Mouse (Mus musculus): ENCODE data around the gene Mob2. TPM values are rescaled to one million over a fixed set of nuclear protein-coding genes. Genes with fewer than 3 reads are reported as not detected.

Gene Mob2
- 74.7 and 80.1 TPM in 2 replicates for polyA plus RNA-seq (2015; fragmentation: Nextera tagmentation; extraction: Ambion mirVana)

- H3K27ac ChIP-seq, result peak within 1 kb of the TSS; percentile 70
- WGBS, result under 1% methylated on average over 49 of the region's 49 CpGs
Measured at GRCm38 (mm10) chr7:142060931-142061565, at the start of gene Mob2. Gene Mob2, minus strand, starts transcription at chr7:142061065.

GRCm38 (mm10) chr7:142104747-142105146 lies 43.9 kb upstream of the Mob2 start:
- Histone ChIP-seq H3K4me1 (no peaks in the 10 kb centered on the region), H3K36me3 (no peaks in the 10 kb centered on the region)
- WGBS, result 46% methylated on average over 5 of the region's 5 CpGs

More at GRCm38 (mm10) chr7:142060931-142061565, at the start of gene Mob2:
- no peaks in the 10 kb centered on the region for H3K9me3 ChIP-seq
- H3K4me3 ChIP-seq, result peak within 1 kb of the TSS; percentile 79
- peak within 1 kb of the TSS; percentile 92 for H3K9ac ChIP-seq
- peak; percentile 94 for ATAC-seq (ENCODE audit: borderline replicate concordance, extremely low read depth, low FRiP score, low TSS enrichment)
- H3K4me2 ChIP-seq, result peak within 1 kb of the TSS; percentile 76
- 0 out of 2 replicates have a peak, but pooled peaks cover 2% of the 10 kb centered on the region for H3K36me3 ChIP-seq
- H3K4me1 ChIP-seq, result peaks cover 23% of the 10 kb centered on the region
- H3K27me3 ChIP-seq, result no peaks in the 10 kb centered on the region; the same call in 1 of the 2 replicates

GRCm38 (mm10) chr7:142097776-142098175 lies 36.9 kb upstream of the Mob2 start:
- no peak overlapping the region for H3K9ac ChIP-seq
- no peak overlapping the region for H3K4me3 ChIP-seq
- ATAC-seq (ENCODE audit: borderline replicate concordance, extremely low read depth, low FRiP score, low TSS enrichment), result no peak; the same call in 1 of the 2 replicates
- WGBS, result 10% methylated on average over 9 of the region's 9 CpGs
- peaks cover 18% of the 10 kb centered on the region for H3K4me1 ChIP-seq
- no peak overlapping the region for H3K27ac ChIP-seq
- H3K36me3 ChIP-seq, result no peaks in the 10 kb centered on the region
- H3K9me3 ChIP-seq, result no peaks in the 10 kb centered on the region
- peaks cover 54% of the 10 kb centered on the region for H3K27me3 ChIP-seq
- H3K4me2 ChIP-seq, result no peak overlapping the region

More at GRCm38 (mm10) chr7:142104747-142105146, 43.9 kb upstream of the Mob2 start:
- no peaks in the 10 kb centered on the region for H3K9me3 ChIP-seq
- no peak overlapping the region for H3K4me2 ChIP-seq
- ATAC-seq (ENCODE audit: borderline replicate concordance, extremely low read depth, low FRiP score, low TSS enrichment), result no peak
- H3K9ac ChIP-seq, result no peak overlapping the region
- H3K4me3 ChIP-seq, result no peak overlapping the region
- H3K27ac ChIP-seq, result no peak overlapping the region
- no peaks in the 10 kb centered on the region for H3K27me3 ChIP-seq

GRCm38 (mm10) chr7:142096701-142097100 lies 35.8 kb upstream of the Mob2 start:
- no peak for ATAC-seq (ENCODE audit: borderline replicate concordance, extremely low read depth, low FRiP score, low TSS enrichment)
- Histone ChIP-seq H3K27ac (no peak overlapping the region), H3K4me3 (no peak overlapping the region), H3K4me1 (peaks cover 18% of the 10 kb centered on the region), H3K36me3 (no peaks in the 10 kb centered on the region), H3K9me3 (no peaks in the 10 kb centered on the region), H3K9ac (no peak overlapping the region), H3K27me3 (peaks cover 63% of the 10 kb centered on the region), H3K4me2 (no peak overlapping the region)
- WGBS, result 57% methylated on average over 4 of the region's 4 CpGs

GRCm38 (mm10) chr7:142095183-142095931 lies 34.5 kb upstream of the Mob2 start, which contains the start of gene Dusp8:
Gene Dusp8, minus strand, starts transcription at chr7:142095843.
- ATAC-seq (ENCODE audit: borderline replicate concordance, extremely low read depth, low FRiP score, low TSS enrichment), result peak; percentile 83
- peaks cover 63% of the 10 kb centered on the region for H3K27me3 ChIP-seq
- peak within 1 kb of the TSS; percentile 98 for H3K4me2 ChIP-seq
- under 1% methylated on average over 49 of the region's 63 CpGs for WGBS
- H3K9me3 ChIP-seq, result no peaks in the 10 kb centered on the region
- H3K27ac ChIP-seq, result 0 out of 2 replicates have a peak within 1 kb of the TSS, but pooled peaks have one; percentile 19
- H3K4me3 ChIP-seq, result peak within 1 kb of the TSS; percentile 68
- peak within 1 kb of the TSS; percentile 63 for H3K9ac ChIP-seq
- no peaks in the 10 kb centered on the region for H3K36me3 ChIP-seq
- H3K4me1 ChIP-seq, result peaks cover 18% of the 10 kb centered on the region

- H3K4me2 ChIP-seq, result peak overlapping the region; percentile 98
- peaks cover 19% of the 10 kb centered on the region for H3K4me1 ChIP-seq
- H3K4me3 ChIP-seq, result peak overlapping the region; percentile 68
- 1% methylated on average over 74 of the region's 89 CpGs for WGBS
- H3K36me3 ChIP-seq, result no peaks in the 10 kb centered on the region
- H3K27ac ChIP-seq, result 0 out of 2 replicates have a peak overlapping the region, but pooled peaks have one; percentile 19
- H3K9me3 ChIP-seq, result no peaks in the 10 kb centered on the region
- ATAC-seq (ENCODE audit: borderline replicate concordance, extremely low read depth, low FRiP score, low TSS enrichment), result peak; percentile 58; the same call in 1 of the 2 replicates
- H3K9ac ChIP-seq, result peak overlapping the region; percentile 63
- peaks cover 68% of the 10 kb centered on the region for H3K27me3 ChIP-seq
Measured at GRCm38 (mm10) chr7:142094301-142095143, 33.7 kb upstream of the Mob2 start.

- peaks cover 26% of the 10 kb centered on the region for H3K4me1 ChIP-seq
- H3K27ac ChIP-seq, result no peak overlapping the region
- WGBS, result 24% methylated on average over 6 of the region's 6 CpGs
- no peak overlapping the region for H3K9ac ChIP-seq
- H3K4me2 ChIP-seq, result peak overlapping the region; percentile 98
- peaks cover 72% of the 10 kb centered on the region for H3K27me3 ChIP-seq
- H3K4me3 ChIP-seq, result peak overlapping the region; percentile 68
- no peak for ATAC-seq (ENCODE audit: borderline replicate concordance, extremely low read depth, low FRiP score, low TSS enrichment)
- no peaks in the 10 kb centered on the region for H3K36me3 ChIP-seq
- H3K9me3 ChIP-seq, result no peaks in the 10 kb centered on the region
Measured at GRCm38 (mm10) chr7:142093696-142094240, 32.9 kb upstream of the Mob2 start.

- no peaks in the 10 kb centered on the region for H3K36me3 ChIP-seq
- H3K4me3 ChIP-seq, result no peak overlapping the region
- H3K9me3 ChIP-seq, result no peaks in the 10 kb centered on the region
- peaks cover 74% of the 10 kb centered on the region for H3K27me3 ChIP-seq
- no peak overlapping the region for H3K9ac ChIP-seq
- ATAC-seq (ENCODE audit: borderline replicate concordance, extremely low read depth, low FRiP score, low TSS enrichment), result no peak
- peaks cover 29% of the 10 kb centered on the region for H3K4me1 ChIP-seq
- no peak overlapping the region for H3K4me2 ChIP-seq
- H3K27ac ChIP-seq, result no peak overlapping the region
- 37% methylated on average over 1 of the region's 1 CpGs for WGBS
Measured at GRCm38 (mm10) chr7:142092991-142093390, 32.1 kb upstream of the Mob2 start.

GRCm38 (mm10) chr7:142091848-142092247 lies 31.0 kb upstream of the Mob2 start:
- 9% methylated on average over 4 of the region's 4 CpGs for WGBS
- Histone ChIP-seq H3K4me1 (peaks cover 29% of the 10 kb centered on the region), H3K27me3 (peaks cover 63% of the 10 kb centered on the region), H3K4me3 (no peak overlapping the region), H3K4me2 (no peak overlapping the region), H3K9ac (no peak overlapping the region), H3K36me3 (no peaks in the 10 kb centered on the region), H3K9me3 (no peaks in the 10 kb centered on the region), H3K27ac (no peak overlapping the region)
- ATAC-seq (ENCODE audit: borderline replicate concordance, extremely low read depth, low FRiP score, low TSS enrichment), result no peak

- Histone ChIP-seq H3K4me3 (no peak overlapping the region), H3K27me3 (peaks cover 43% of the 10 kb centered on the region), H3K4me1 (peaks cover 24% of the 10 kb centered on the region), H3K9ac (no peak overlapping the region), H3K36me3 (no peaks in the 10 kb centered on the region), H3K27ac (no peak overlapping the region), H3K9me3 (no peaks in the 10 kb centered on the region), H3K4me2 (no peak overlapping the region)
- WGBS, result 40% methylated on average over 17 of the region's 17 CpGs
- ATAC-seq (ENCODE audit: borderline replicate concordance, extremely low read depth, low FRiP score, low TSS enrichment), result no peak
Measured at GRCm38 (mm10) chr7:142089648-142090447, 29.0 kb upstream of the Mob2 start.
